Mouse (Mus musculus) heart, embryonic 15.5 days (tissue): ENCODE data around the gene Dedd. TPM values are rescaled to one million over a fixed set of nuclear protein-coding genes. Genes with fewer than 3 reads are reported as not detected.
A peak's percentile ranks its signal among the peaks of the same experiment; 100 is the strongest.

Experiments used
- ATAC-seq: fragments of 200-750 bp; cut with Nextera tagmentation; replicated peaks from 2 replicates; pipeline ENCODE4 v1.8.0; 2017; ENCODE audit warnings: low read depth, moderate TSS enrichment; ENCODE audit not compliant: insufficient number of reproducible peaks, insufficient read depth, low FRiP score
- H3K27ac ChIP-seq: fragments of 300-500 bp; sonication (generic); 2 replicates; pipeline ENCODE4 v1.5.1; 2015; ENCODE audit warnings: mild to moderate bottlenecking, inconsistent platforms
- H3K27me3 ChIP-seq: fragments of 300-500 bp; sonication (generic); 2 replicates; pipeline ENCODE4 v1.6.1; 2015; ENCODE audit warnings: inconsistent platforms
- H3K36me3 ChIP-seq: fragments of 300-500 bp; sonication (generic); 2 replicates; pipeline ENCODE4 v1.6.1; 2015; ENCODE audit warnings: mild to moderate bottlenecking, inconsistent platforms
- H3K4me1 ChIP-seq: fragments of 300-500 bp; sonication (generic); replicated peaks from 2 replicates; pipeline ENCODE4 v1.6.1; 2015; ENCODE audit warnings: inconsistent platforms
- H3K4me2 ChIP-seq: fragments of 300-500 bp; sonication (generic); 2 replicates; pipeline ENCODE4 v1.6.1; 2015; ENCODE audit warnings: inconsistent platforms, mild to moderate bottlenecking, moderate library complexity
- H3K4me3 ChIP-seq: fragments of 300-500 bp; sonication (generic); 2 replicates; pipeline ENCODE4 v1.5.1; 2015; ENCODE audit warnings: mild to moderate bottlenecking, inconsistent platforms
- H3K9ac ChIP-seq: fragments of 300-500 bp; sonication (generic); 2 replicates; pipeline ENCODE4 v1.6.1; 2015; ENCODE audit warnings: mild to moderate bottlenecking, inconsistent platforms
- H3K9me3 ChIP-seq: fragments of 300-500 bp; sonication (generic); replicated peaks from 2 replicates; pipeline ENCODE4 v1.6.1; 2016; ENCODE audit warnings: inconsistent platforms
- WGBS: fragments of 180-500 bp; shearing (Covaris S2); methylation state at CpG from one replicate; pipeline ENCODE4 v1.1.7; 2015; ENCODE audit warnings: mixed read lengths; 5-methylcytosine and 5-hydroxymethylcytosine counted together
- polyA plus RNA-seq: library from polyadenylated mRNA; unstranded; fragments of >200 nt; fragmentation: Nextera tagmentation; extraction: Ambion mirVana; gene quantifications from 2 replicates; pipeline ENCODE4 v1.2.1, GENCODE M21; 2015

Dedd gene
- 33.9 and 37.7 TPM in 2 replicates for polyA plus RNA-seq

DNA sequence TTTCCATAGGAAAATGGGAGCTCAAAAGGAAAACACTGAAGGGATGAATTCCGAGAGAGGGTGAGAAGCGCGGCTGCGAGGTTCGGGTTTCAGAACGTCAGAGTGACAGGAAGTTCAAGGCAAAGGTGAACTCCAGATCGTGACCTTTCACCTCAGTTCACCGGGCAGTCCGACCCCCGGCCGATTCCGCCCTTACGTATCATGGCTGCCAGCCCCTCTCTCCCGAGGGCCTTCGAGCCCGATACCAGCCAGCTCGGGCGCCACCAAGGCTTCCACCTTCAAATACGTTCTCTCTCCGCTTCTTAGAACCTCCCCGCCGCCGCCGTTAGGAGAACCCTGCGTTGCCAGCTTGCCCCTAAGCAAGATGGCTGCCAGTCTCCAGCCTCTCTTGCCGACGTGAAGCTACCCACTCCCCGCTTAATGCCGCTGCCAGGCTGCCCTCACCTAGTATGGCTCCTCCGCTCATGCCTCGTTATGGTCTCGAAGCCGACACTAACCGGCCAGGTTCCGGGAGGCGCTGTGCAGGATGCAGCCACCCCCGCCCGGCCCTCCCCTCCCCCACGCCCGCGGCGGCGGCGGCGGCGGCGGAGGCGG is at the start of gene Dedd:
Gene Dedd (plus strand): TSS at position 307 of the 594 bp plus-strand sequence.
- ATAC-seq, result peak; percentile 92

DNA sequence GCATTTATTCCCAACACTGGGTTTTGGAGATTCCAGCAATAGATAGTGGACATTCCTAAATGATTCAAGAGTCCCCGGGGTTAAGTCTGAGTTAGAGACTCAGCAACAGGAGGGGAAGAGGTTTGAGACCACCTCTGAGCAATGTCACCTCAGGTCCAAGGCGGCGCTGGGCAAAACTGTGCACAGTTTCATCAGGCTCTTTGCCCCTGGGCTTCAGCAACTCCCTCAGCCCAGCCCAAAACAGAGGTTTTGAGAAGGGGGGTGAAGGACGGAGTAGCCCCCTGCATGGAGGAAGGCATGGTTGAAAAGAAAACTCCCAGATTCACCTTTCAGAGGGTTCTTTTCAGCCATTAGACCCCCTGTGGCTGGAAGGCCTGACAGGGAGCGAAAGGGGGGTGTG is 49.2 kb upstream of the Dedd start:
- peak overlapping the region; percentile 78 for H3K4me3 ChIP-seq
- peaks cover 39% of the 10 kb centered on the region for H3K36me3 ChIP-seq
- H3K27ac ChIP-seq, result no peak overlapping the region

More for the DNA sequence above, at the start of gene Dedd:
- no peaks in the 10 kb centered on the region for H3K9me3 ChIP-seq
- peak within 1 kb of the TSS; percentile 97 for H3K9ac ChIP-seq
- H3K27me3 ChIP-seq, result no peaks in the 10 kb centered on the region
- H3K36me3 ChIP-seq, result 0 out of 2 replicates have a peak, but pooled peaks cover 3% of the 10 kb centered on the region
- peaks cover 41% of the 10 kb centered on the region for H3K4me1 ChIP-seq
- H3K4me2 ChIP-seq, result peak within 1 kb of the TSS; percentile 70
- H3K4me3 ChIP-seq, result peak within 1 kb of the TSS; percentile 92
- WGBS, result under 1% methylated on average over 48 of the region's 48 CpGs
- peak within 1 kb of the TSS; percentile 100 for H3K27ac ChIP-seq

GRCm38 (mm10) chr1:171280250-171280915 is 48.6 kb upstream of the Dedd start:
- H3K4me2 ChIP-seq, result peak overlapping the region; percentile 86
- H3K4me3 ChIP-seq, result peak overlapping the region; percentile 78
- WGBS, result 1% methylated on average over 25 of the region's 25 CpGs
- no peaks in the 10 kb centered on the region for H3K9me3 ChIP-seq
- H3K27ac ChIP-seq, result peak overlapping the region; percentile 71
- H3K9ac ChIP-seq, result peak overlapping the region; percentile 79
- H3K4me1 ChIP-seq, result peaks cover 19% of the 10 kb centered on the region
- ATAC-seq, result peak; percentile 8; the same call in 1 of the 2 replicates
- H3K27me3 ChIP-seq, result no peaks in the 10 kb centered on the region
- peaks cover 39% of the 10 kb centered on the region for H3K36me3 ChIP-seq

More for the DNA sequence above, 49.2 kb upstream of the Dedd start:
- no peaks in the 10 kb centered on the region for H3K27me3 ChIP-seq
- ATAC-seq, result no peak
- peak overlapping the region; percentile 79 for H3K9ac ChIP-seq
- H3K9me3 ChIP-seq, result no peaks in the 10 kb centered on the region
- H3K4me2 ChIP-seq, result peak overlapping the region; percentile 86
- WGBS, result 64% methylated on average over 5 of the region's 5 CpGs
- peaks cover 19% of the 10 kb centered on the region for H3K4me1 ChIP-seq

DNA sequence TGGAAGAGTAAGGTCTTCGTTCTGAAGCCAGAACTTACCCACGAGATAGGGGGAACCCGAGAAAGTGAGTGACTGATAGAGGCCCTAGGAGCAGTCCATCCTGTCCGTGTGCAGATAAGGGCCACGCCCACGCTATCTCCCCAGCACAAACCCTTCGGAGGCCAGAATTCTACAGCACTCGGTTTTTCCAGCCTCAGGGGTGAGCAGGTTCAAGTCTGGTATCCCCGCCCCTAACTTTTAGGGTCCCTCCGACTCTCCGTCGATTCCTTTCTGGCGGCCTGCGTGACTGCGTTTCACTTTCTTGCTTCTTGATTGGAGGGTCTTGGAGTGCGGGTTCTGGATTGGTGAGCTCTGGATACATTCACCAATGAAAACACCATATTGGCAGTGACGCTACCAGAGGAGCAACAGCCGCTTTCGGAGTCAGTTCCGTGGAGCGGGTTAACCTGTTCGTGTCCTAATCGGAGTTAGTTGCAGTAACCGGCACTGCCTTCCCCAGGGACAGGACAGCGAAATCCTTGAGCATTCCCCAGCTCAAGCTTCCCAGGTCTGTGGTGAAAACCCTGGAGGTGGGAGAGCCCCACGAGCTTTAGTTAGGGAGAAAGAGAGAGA is 47.9 kb upstream of the Dedd start, which contains the start of gene Ppox:
Gene Ppox (minus strand): TSS at position 271 of the 612 bp plus-strand sequence.
- Histone ChIP-seq H3K4me2 (peak within 1 kb of the TSS; percentile 86), H3K9me3 (no peaks in the 10 kb centered on the region), H3K27ac (peak within 1 kb of the TSS; percentile 90), H3K9ac (peak within 1 kb of the TSS; percentile 79), H3K4me1 (peaks cover 24% of the 10 kb centered on the region), H3K4me3 (peak within 1 kb of the TSS; percentile 78), H3K36me3 (peaks cover 34% of the 10 kb centered on the region), H3K27me3 (no peaks in the 10 kb centered on the region)
- peak; percentile 98 for ATAC-seq
- under 1% methylated on average over 26 of the region's 26 CpGs for WGBS

DNA sequence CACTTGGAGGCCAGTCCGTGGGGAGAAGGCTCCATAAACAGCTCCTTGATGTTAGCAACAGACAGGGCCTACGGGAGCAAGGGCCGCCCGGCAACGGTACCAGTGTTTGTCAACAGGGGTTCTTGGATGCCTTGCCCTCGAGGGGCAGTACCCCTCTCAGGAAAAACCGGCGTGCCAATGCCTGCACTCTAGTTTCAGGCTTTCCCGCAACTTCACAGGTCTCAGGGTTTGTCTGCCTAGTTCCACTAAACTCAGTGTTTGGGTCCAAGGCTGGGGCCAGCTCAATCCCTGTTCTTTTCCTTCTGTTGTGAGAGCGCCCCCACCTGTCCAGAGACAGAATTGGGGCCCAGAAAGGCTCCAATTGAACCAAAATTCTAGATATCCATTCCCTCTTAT is 47.4 kb upstream of the Dedd start:
- H3K9ac ChIP-seq, result peak overlapping the region; percentile 71
- ATAC-seq, result peak; percentile 41; the same call in 1 of the 2 replicates
- H3K4me1 ChIP-seq, result peaks cover 28% of the 10 kb centered on the region
- no peaks in the 10 kb centered on the region for H3K9me3 ChIP-seq
- H3K4me3 ChIP-seq, result peak overlapping the region; percentile 78
- 0% methylated on average over 10 of the region's 10 CpGs for WGBS
- peaks cover 34% of the 10 kb centered on the region for H3K36me3 ChIP-seq
- H3K27me3 ChIP-seq, result no peaks in the 10 kb centered on the region
- H3K27ac ChIP-seq, result peak overlapping the region; percentile 90
- peak overlapping the region; percentile 86 for H3K4me2 ChIP-seq

DNA sequence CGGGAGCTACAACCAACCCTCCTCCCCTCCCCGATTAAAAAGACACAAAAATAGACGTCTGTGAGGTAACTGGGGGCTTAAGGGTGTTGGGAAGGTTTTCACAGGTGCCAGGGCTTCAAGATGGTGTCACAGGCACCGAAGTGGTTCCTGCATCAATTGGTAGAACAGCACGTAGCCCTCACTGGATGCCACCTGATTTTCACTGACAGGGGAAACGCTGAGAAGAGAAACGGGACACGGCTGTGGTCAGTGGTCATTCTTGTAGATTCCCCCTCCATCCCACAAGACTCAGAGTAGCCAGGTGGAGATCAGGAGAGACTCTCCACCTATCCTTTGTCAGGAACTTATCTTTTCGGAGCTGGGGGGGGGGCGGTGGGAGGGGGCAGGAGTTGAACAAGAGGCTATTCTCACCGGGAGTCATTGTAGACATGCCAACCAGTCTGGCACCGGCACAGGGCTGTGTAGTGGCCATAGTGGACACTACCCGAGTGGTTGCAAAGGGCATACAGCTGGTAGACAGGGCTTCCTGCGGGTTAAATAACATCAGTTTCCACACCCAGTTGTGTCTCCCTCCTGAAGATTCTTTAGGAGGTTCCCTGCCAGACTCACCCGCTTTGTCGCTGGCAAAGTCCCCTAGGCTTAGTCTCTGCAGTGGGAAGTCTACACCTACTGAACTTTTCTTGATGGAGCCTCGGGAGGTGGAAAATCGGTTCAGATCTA is 46.7 kb upstream of the Dedd start:
- Histone ChIP-seq H3K4me1 (peaks cover 35% of the 10 kb centered on the region), H3K4me3 (peak overlapping the region; percentile 78), H3K27ac (peak overlapping the region; percentile 90; the same call in 1 of the 2 replicates), H3K9me3 (no peaks in the 10 kb centered on the region), H3K4me2 (peak overlapping the region; percentile 86; the same call in 1 of the 2 replicates), H3K27me3 (no peaks in the 10 kb centered on the region), H3K9ac (peak overlapping the region; percentile 71; the same call in 1 of the 2 replicates), H3K36me3 (peaks cover 28% of the 10 kb centered on the region; the same call in 1 of the 2 replicates)
- ATAC-seq, result no peak
- 73% methylated on average over 18 of the region's 18 CpGs for WGBS

- Histone ChIP-seq H3K4me3 (no peak overlapping the region), H3K27me3 (no peaks in the 10 kb centered on the region), H3K4me1 (peaks cover 40% of the 10 kb centered on the region), H3K27ac (no peak overlapping the region), H3K9ac (no peak overlapping the region), H3K36me3 (peaks cover 26% of the 10 kb centered on the region; the same call in 1 of the 2 replicates), H3K4me2 (no peak overlapping the region), H3K9me3 (no peaks in the 10 kb centered on the region)
- 88% methylated on average over 18 of the region's 18 CpGs for WGBS
- no peak for ATAC-seq
These were observed 45.5 kb upstream of the Dedd start for GRCm38 (mm10) chr1:171283188-171284160.

DNA sequence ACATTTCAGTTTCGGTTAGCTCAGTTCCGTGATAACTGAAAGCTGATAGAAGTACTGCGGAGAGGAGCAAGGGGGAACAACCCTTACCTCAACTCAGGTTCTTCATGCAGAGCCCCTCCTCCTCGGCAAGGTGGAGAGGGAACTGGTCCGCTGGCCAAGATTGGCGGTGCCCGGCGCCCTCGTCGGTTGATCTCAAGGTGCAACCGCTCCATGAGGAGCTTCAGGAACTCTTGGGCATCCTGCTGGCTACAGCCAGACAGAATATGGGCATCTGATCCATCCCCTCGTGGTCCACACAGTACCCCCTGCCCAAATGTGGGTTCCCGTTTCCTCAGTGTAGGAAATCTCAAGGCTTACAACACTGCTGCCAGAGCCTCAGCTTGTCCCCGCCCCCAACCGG is 44.5 kb upstream of the Dedd start:
- no peak overlapping the region for H3K9ac ChIP-seq
- H3K27ac ChIP-seq, result no peak overlapping the region
- no peak overlapping the region for H3K4me3 ChIP-seq
- no peak for ATAC-seq
- no peak overlapping the region for H3K4me2 ChIP-seq
- WGBS, result 88% methylated on average over 15 of the region's 15 CpGs
- H3K36me3 ChIP-seq, result peaks cover 36% of the 10 kb centered on the region; the same call in 1 of the 2 replicates
- no peaks in the 10 kb centered on the region for H3K27me3 ChIP-seq
- H3K9me3 ChIP-seq, result no peaks in the 10 kb centered on the region
- peaks cover 40% of the 10 kb centered on the region for H3K4me1 ChIP-seq

- peaks cover 41% of the 10 kb centered on the region; the same call in 1 of the 2 replicates for H3K36me3 ChIP-seq
- no peaks in the 10 kb centered on the region for H3K27me3 ChIP-seq
- H3K4me3 ChIP-seq, result no peak overlapping the region
- ATAC-seq, result no peak
- H3K27ac ChIP-seq, result no peak overlapping the region
- no peak overlapping the region for H3K9ac ChIP-seq
- H3K9me3 ChIP-seq, result no peaks in the 10 kb centered on the region
- no peak overlapping the region for H3K4me2 ChIP-seq
- H3K4me1 ChIP-seq, result peaks cover 33% of the 10 kb centered on the region
- WGBS, result 82% methylated on average over 20 of the region's 20 CpGs
These were observed 43.7 kb upstream of the Dedd start for GRCm38 (mm10) chr1:171285096-171285892.
